Mouse (Mus musculus) neural tube, embryonic 12.5 days (tissue): Measurements from ENCODE around the gene Fstl4. TPM values are rescaled to one million over a fixed set of nuclear protein-coding genes. Genes with fewer than 3 reads are reported as not detected.

Experiments
- ATAC-seq: fragments of 200-750 bp; cut with Nextera tagmentation; 2 replicates; pipeline ENCODE4 v1.8.0; 2017; ENCODE audit warnings: low read depth, mild to moderate bottlenecking, moderate TSS enrichment, moderate library complexity; ENCODE audit not compliant: low FRiP score
- H3K27ac ChIP-seq: fragments of 300-500 bp; sonication (generic); 2 replicates; pipeline ENCODE4 v1.5.1; 2016
- H3K27me3 ChIP-seq: fragments of 300-500 bp; sonication (generic); replicated peaks from 2 replicates; pipeline ENCODE4 v1.6.1; 2016; ENCODE audit warnings: mild to moderate bottlenecking
- H3K36me3 ChIP-seq: fragments of 300-500 bp; sonication (generic); 2 replicates; pipeline ENCODE4 v1.6.1; 2016; ENCODE audit warnings: mild to moderate bottlenecking
- H3K4me1 ChIP-seq: fragments of 300-500 bp; sonication (generic); 2 replicates; pipeline ENCODE4 v1.6.1; 2016
- H3K4me2 ChIP-seq: fragments of 300-500 bp; sonication (generic); replicated peaks from 2 replicates; pipeline ENCODE4 v1.6.1; 2016; ENCODE audit warnings: mild to moderate bottlenecking
- H3K4me3 ChIP-seq: fragments of 300-500 bp; sonication (generic); 2 replicates; pipeline ENCODE4 v1.5.1; 2016
- H3K9ac ChIP-seq: fragments of 300-500 bp; sonication (generic); 2 replicates; pipeline ENCODE4 v1.6.1; 2016; ENCODE audit warnings: mild to moderate bottlenecking
- H3K9me3 ChIP-seq: fragments of 300-500 bp; sonication (generic); 2 replicates; pipeline ENCODE4 v1.6.1; 2016; ENCODE audit warnings: mild to moderate bottlenecking
- WGBS: fragments of 180-500 bp; shearing (Covaris S2); methylation state at CpG from one replicate; pipeline ENCODE4 v1.1.7; 2016; 5-methylcytosine and 5-hydroxymethylcytosine counted together
- polyA plus RNA-seq: library from polyadenylated mRNA; unstranded; fragments of >200 nt; fragmentation: Nextera tagmentation; extraction: Ambion mirVana; gene quantifications from 2 replicates; pipeline ENCODE4 v1.2.1, GENCODE M21; 2016

Fstl4 gene
- polyA plus RNA-seq, 1 experiment from 2014 or later = 8.7 TPM

DNA sequence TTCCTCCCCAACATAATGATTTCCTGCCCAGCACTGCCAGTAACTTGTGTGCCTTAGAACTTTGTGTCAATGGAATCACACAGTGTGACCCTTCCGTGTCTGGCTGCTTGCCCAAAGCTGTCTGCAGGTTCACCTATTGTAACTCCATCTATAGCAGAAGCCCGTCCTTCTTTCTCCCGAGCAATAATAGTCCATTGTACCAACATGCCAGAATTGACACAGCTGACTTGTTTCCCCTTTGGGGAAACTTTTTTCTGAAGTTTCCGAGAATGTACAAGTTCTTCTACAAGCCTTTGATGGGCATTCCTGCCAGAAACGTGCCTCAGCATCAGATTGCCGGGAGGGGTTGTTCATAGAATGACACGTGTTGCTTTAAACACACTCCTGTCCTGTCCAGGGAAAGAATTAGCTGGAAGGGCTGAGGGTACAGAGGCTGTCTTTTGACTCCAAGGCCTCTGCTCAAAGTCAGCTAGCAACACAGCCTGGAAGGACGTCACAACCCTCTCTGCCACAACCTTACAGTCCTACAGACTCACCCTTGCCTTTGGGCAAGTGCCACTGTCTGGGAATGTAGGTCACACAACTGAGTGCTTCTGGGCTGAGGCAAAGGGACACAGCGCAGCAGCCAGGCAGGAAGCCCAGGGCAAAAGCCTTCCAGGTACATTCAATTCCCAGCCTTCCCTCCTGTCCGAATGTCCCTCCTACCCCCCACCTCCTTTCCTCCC lies 339.3 kb downstream of the Fstl4 start:
- Histone ChIP-seq H3K9ac (no peak overlapping the region), H3K36me3 (no peaks in the 10 kb centered on the region), H3K9me3 (no peaks in the 10 kb centered on the region), H3K4me2 (no peak overlapping the region), H3K27ac (no peak overlapping the region), H3K27me3 (no peaks in the 10 kb centered on the region), H3K4me3 (no peak overlapping the region), H3K4me1 (peaks cover 3% of the 10 kb centered on the region; the same call in 1 of the 2 replicates)
- ATAC-seq = no peak
- WGBS = 57% methylated on average over 10 of the region's 10 CpGs

DNA sequence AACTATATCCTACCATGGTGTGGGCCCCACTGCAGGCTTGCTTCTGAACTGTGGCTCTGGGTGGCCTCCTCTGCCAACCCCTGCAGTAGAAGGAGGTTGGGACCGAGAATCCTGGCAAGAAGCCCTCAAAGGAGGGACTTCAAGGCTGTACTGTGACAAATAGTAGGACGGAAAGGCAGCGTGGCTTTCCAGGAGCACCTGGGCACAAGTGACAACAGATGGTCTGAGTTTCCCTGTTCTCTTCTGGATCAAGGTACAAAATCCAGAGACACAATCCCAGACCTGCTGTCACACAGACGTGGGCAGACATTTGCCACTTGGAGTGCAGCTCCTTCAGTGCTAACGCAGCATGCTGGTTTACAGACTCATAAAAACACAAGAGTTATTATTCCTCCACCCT lies 343.3 kb downstream of the Fstl4 start:
- Histone ChIP-seq H3K4me3 (no peak overlapping the region), H3K4me1 (peaks cover 6% of the 10 kb centered on the region), H3K27ac (no peak overlapping the region), H3K9ac (no peak overlapping the region), H3K4me2 (no peak overlapping the region), H3K9me3 (no peaks in the 10 kb centered on the region), H3K27me3 (no peaks in the 10 kb centered on the region), H3K36me3 (no peaks in the 10 kb centered on the region)
- WGBS = 52% methylated on average over 5 of the region's 5 CpGs
- ATAC-seq = no peak

DNA sequence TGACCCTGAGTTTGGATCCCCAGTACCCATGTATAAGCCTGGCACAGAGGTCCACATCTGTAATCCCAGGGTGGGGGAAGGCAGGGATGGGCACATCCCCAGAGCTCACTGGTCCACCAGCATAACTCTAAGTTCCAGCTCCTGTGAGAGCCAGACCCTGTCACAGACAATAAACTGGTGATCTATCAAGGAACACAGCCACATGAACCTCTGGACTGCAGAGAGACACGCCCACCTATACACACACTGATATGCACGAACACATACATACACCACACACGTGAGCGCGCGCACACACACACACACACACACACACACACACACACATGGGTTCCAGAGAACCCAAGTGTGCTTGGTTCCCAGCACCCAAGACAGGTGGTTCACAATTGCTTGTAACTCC lies 344.4 kb downstream of the Fstl4 start:
- H3K9me3 ChIP-seq = no peaks in the 10 kb centered on the region
- no peak overlapping the region for H3K27ac ChIP-seq
- no peak overlapping the region for H3K4me2 ChIP-seq
- H3K9ac ChIP-seq = no peak overlapping the region
- H3K4me1 ChIP-seq = peaks cover 6% of the 10 kb centered on the region
- H3K27me3 ChIP-seq = no peaks in the 10 kb centered on the region
- no peaks in the 10 kb centered on the region for H3K36me3 ChIP-seq
- H3K4me3 ChIP-seq = no peak overlapping the region
- ATAC-seq = no peak
- WGBS = 98% methylated on average over 6 of the region's 6 CpGs

DNA sequence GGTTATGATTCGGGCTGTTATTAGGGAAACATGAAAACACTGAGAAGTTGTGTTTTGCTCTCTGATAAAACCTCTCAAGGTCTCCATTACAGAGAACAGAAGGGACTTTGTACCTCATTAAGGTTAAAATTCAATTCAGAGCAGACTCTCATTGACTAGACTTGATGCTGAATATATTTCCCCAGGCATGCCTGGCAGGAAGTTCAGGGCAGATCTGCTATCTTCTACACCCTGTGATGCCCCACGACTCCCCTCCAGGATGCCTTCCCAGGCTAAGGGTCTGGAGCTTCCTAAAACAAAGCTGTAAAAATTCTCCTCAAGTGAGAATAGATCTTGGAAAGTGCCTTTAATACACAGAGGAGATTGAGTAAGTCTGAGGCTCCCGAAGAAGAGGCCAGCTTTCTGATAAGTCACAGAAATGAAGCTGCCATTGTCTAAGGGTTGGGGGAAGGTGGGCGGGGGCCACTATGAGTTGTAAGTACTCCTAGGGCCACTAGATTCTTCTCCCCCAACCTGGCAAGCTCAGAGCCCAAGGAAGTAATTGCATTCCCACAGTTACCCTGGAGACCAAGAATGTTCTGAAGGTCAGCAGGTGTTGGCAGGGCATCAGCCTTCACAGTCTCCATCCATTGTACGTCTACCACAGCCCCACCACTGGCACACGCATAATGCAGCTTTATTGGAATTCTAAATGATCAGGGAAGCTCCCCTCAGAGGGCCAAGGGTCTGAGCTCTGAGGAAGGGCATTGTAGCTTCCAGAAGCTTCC lies 345.4 kb downstream of the Fstl4 start:
- H3K27me3 ChIP-seq = no peaks in the 10 kb centered on the region
- peaks cover 6% of the 10 kb centered on the region for H3K4me1 ChIP-seq
- H3K9me3 ChIP-seq = no peaks in the 10 kb centered on the region
- H3K36me3 ChIP-seq = no peaks in the 10 kb centered on the region
- ATAC-seq = no peak
- no peak overlapping the region for H3K4me2 ChIP-seq
- H3K4me3 ChIP-seq = no peak overlapping the region
- 72% methylated on average over 6 of the region's 6 CpGs for WGBS
- no peak overlapping the region for H3K9ac ChIP-seq
- no peak overlapping the region for H3K27ac ChIP-seq

DNA sequence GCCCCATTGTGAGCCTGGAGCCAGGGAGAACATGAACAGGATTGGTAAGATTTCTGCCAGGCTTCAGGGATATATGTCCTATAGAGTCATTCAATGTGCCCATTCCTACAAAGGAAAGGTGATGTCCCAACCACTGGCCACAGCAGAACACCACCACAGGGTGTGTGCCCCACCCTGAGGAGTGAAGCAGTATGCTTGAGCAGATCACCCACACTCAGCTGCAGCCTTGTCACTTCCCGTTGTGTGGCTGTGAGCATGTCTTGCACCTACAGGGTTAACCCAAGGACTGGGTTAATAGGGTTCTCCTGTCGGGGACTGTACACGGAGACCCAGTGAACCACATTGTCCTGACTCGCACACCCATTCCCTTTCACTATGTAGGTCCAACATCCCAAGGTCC lies 351.3 kb downstream of the Fstl4 start:
- Histone ChIP-seq H3K9ac (no peak overlapping the region), H3K4me3 (no peak overlapping the region), H3K36me3 (no peaks in the 10 kb centered on the region), H3K4me1 (peaks cover 9% of the 10 kb centered on the region), H3K4me2 (no peak overlapping the region), H3K27ac (no peak overlapping the region), H3K27me3 (no peaks in the 10 kb centered on the region), H3K9me3 (no peaks in the 10 kb centered on the region)
- WGBS = 77% methylated on average over 4 of the region's 4 CpGs
- no peak for ATAC-seq

DNA sequence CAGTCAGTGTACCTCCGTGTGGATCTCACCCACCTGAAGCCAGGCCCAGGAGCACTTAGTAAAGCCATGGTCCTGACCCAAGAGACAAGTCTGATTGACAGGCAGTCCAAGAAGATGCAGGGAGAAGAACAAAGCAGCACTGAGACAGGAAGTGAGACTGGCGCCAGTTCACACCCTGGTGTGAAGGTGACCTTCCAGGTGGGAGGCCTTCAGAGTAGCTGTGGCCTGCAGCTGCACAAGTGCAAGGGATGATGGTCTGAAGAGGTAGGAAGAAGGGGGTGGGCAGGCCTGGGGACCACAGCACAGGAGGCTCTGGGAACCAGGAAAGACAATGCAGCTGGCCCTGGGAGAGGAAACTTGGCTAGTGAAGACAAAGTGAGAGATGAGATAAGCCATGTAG lies 351.9 kb downstream of the Fstl4 start:
- Histone ChIP-seq H3K27me3 (no peaks in the 10 kb centered on the region), H3K9ac (no peak overlapping the region), H3K4me1 (peaks cover 8% of the 10 kb centered on the region; the same call in 1 of the 2 replicates), H3K27ac (no peak overlapping the region), H3K4me2 (no peak overlapping the region), H3K4me3 (no peak overlapping the region), H3K9me3 (no peaks in the 10 kb centered on the region), H3K36me3 (no peaks in the 10 kb centered on the region)
- WGBS = 73% methylated on average over 2 of the region's 2 CpGs
- ATAC-seq = no peak

DNA sequence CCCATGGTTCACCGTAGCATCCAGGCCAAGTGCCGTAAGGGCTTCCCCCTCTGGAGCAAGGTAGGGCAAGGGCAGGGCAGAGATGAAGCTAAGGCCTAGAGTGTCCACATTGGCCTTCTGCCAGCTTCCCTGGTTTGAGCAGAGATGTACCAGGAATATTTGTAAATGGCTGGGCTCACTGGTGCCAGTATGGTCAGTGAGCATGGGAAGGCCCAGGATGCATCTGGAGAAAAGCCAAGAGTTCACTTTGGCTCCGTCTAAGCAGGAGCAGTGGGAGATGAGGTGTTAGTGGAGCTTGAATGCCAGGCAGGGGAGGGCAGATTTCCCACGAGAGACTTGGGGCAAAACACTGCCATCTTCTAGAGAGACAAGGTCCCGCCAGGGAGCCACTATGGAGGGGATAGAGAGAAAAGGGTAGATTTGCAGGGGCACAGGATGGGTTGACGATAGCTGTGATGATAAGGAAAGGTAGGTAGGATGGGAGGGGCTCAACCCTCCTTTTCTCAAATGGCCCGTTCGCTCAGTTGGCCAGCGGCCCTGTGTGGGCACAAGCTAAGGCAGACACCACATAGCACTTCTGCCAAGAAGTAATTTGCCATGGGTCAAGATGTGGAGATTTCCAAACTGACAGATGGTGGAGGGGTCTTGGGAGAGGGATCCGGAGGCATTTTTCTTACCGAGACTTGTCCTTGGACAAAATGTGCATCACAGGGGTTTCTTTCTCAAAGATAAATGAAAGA lies 354.0 kb downstream of the Fstl4 start:
- no peaks in the 10 kb centered on the region for H3K9me3 ChIP-seq
- no peak overlapping the region for H3K4me3 ChIP-seq
- no peak for ATAC-seq
- H3K27ac ChIP-seq = no peak overlapping the region
- H3K36me3 ChIP-seq = no peaks in the 10 kb centered on the region
- 84% methylated on average over 11 of the region's 11 CpGs for WGBS
- no peak overlapping the region for H3K9ac ChIP-seq
- no peaks in the 10 kb centered on the region for H3K27me3 ChIP-seq
- H3K4me1 ChIP-seq = 0 out of 2 replicates have a peak, but pooled peaks cover 4% of the 10 kb centered on the region
- no peak overlapping the region for H3K4me2 ChIP-seq

DNA sequence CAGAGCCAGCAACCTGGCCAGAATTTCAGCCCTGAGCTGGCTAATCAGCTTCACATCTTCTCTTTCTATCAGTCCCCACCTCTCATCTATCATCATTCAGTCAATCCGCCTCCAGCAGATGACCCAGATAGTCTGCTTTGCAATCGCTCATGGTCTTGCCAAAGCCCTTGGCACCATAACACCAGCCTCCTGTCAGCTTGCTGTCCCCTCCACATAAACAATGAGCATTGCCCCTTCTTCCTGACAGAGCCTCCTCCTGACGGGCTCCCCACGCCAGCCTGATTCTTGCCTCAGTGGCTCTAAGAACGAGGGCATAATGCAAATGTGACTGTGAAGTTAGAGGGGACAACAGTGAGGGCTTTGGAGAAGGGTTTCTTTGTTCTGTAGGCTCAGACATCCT lies 355.5 kb downstream of the Fstl4 start:
- Histone ChIP-seq H3K9ac (no peak overlapping the region), H3K27me3 (no peaks in the 10 kb centered on the region), H3K4me2 (no peak overlapping the region), H3K4me3 (no peak overlapping the region), H3K9me3 (no peaks in the 10 kb centered on the region), H3K36me3 (no peaks in the 10 kb centered on the region), H3K4me1 (0 out of 2 replicates have a peak, but pooled peaks cover 4% of the 10 kb centered on the region), H3K27ac (no peak overlapping the region)
- ATAC-seq = no peak
- WGBS = 84% methylated on average over 5 of the region's 5 CpGs

DNA sequence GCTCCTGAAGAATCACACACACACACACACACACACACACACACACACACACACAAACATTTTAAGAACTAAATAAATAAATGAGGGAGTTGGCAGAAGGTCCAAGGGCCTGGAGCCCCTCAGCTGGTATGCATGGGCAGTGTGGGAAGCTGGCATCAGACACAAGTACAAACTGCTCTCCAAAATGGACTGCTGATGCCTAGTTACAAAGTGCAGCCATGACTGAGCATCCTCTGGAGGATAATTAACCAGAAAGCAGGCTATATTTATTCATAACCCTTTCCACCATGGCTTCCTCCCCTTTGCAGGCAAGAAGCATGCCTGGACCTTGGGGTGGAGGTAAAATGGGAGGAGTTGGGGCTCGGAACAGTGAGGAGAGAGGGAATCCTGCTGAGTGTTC lies 356.8 kb downstream of the Fstl4 start:
- H3K9ac ChIP-seq = no peak overlapping the region
- H3K4me1 ChIP-seq = 0 out of 2 replicates have a peak, but pooled peaks cover 4% of the 10 kb centered on the region
- H3K4me2 ChIP-seq = no peak overlapping the region
- no peak overlapping the region for H3K4me3 ChIP-seq
- no peaks in the 10 kb centered on the region for H3K9me3 ChIP-seq
- WGBS = 27% methylated on average over 1 of the region's 1 CpGs
- no peaks in the 10 kb centered on the region for H3K36me3 ChIP-seq
- H3K27me3 ChIP-seq = no peaks in the 10 kb centered on the region
- no peak for ATAC-seq
- H3K27ac ChIP-seq = no peak overlapping the region

DNA sequence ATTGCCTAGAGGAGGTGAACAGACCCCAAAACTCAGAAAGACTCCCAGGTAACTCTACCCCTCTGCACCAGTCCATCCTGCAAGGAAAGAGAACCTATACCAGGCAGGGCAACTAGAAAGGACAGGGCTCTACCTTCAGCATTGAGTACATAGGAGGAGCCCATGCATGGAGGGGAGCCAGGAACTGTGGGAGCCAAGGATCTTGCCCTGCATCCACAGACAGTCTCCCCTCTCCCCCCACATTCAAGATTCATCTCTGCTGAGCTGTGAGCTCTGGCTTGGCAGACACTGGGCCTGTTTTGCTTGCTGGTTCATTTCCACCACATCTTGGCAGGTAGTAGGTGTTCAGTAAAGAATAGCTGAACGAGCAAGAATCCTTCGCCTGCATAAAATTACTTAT lies 360.4 kb downstream of the Fstl4 start:
- Histone ChIP-seq H3K9ac (no peak overlapping the region), H3K9me3 (no peaks in the 10 kb centered on the region), H3K4me1 (no peaks in the 10 kb centered on the region), H3K27me3 (no peaks in the 10 kb centered on the region), H3K27ac (no peak overlapping the region), H3K4me3 (no peak overlapping the region), H3K4me2 (no peak overlapping the region), H3K36me3 (no peaks in the 10 kb centered on the region)
- WGBS = 89% methylated on average over 2 of the region's 2 CpGs
- no peak for ATAC-seq

DNA sequence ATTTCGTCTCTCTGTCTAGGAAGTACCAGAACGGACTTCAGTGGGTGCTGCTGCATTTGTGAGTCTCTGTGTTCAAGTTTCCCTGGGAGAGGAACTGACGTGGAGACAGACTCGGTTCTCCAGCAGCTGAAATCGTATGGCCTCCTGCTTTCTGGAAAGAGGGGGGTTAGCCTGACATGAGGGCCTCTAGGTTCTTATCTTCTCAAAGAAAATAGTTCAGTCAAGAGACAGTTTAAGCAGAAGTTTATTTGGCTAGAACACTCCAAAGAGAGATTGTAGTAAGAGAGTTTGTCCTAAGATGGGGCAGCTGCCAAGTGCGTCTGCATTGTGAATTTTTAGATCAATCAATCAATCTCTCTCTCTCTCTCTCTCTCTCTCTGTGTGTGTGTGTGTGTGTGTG lies 362.2 kb downstream of the Fstl4 start:
- ATAC-seq = no peak
- Histone ChIP-seq H3K36me3 (no peaks in the 10 kb centered on the region), H3K4me1 (no peaks in the 10 kb centered on the region), H3K27ac (no peak overlapping the region), H3K4me2 (no peak overlapping the region), H3K4me3 (no peak overlapping the region), H3K27me3 (no peaks in the 10 kb centered on the region), H3K9me3 (no peaks in the 10 kb centered on the region), H3K9ac (no peak overlapping the region)
- WGBS = 83% methylated on average over 6 of the region's 6 CpGs

DNA sequence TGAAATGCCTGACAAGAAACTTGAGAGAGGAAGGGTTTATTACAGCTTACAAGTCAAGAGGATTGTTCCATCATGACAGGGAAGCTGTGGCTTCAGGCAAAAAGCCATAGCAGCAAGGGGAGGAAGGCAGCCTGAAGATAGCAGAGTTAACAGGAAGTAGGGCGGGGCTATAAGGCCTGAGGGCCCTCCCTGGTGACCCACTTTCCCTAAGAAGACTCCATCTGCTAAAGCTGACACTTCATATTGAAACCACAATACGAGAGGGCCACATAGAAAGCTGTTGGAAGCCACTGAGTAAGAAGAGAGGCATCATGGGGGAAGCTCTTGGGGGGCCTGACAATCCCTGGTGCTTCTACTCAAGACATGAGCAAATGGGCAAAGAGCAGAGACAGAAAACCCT lies 364.2 kb downstream of the Fstl4 start:
- H3K27me3 ChIP-seq = no peaks in the 10 kb centered on the region
- no peak overlapping the region for H3K4me3 ChIP-seq
- ATAC-seq = no peak
- H3K4me1 ChIP-seq = peaks cover 8% of the 10 kb centered on the region
- no peaks in the 10 kb centered on the region for H3K9me3 ChIP-seq
- H3K36me3 ChIP-seq = no peaks in the 10 kb centered on the region
- H3K27ac ChIP-seq = no peak overlapping the region
- WGBS = 73% methylated on average over 2 of the region's 2 CpGs
- no peak overlapping the region for H3K9ac ChIP-seq
- no peak overlapping the region for H3K4me2 ChIP-seq
